Mouse (Mus musculus) stomach, postnatal 0 days (tissue): ENCODE results near the gene Tmem128.

Experiments used
- CTCF ChIP-seq: IDR thresholded peaks from 2 replicates; pipeline ENCODE4 v1.5.1; 2016; ENCODE audit warnings: antibody characterized with exemption, low read depth, mild to moderate bottlenecking, moderate library complexity
- EP300 ChIP-seq: optimal IDR thresholded peaks from 2 replicates; pipeline ENCODE3; 2016; ENCODE audit warnings: antibody characterized with exemption

DNA sequence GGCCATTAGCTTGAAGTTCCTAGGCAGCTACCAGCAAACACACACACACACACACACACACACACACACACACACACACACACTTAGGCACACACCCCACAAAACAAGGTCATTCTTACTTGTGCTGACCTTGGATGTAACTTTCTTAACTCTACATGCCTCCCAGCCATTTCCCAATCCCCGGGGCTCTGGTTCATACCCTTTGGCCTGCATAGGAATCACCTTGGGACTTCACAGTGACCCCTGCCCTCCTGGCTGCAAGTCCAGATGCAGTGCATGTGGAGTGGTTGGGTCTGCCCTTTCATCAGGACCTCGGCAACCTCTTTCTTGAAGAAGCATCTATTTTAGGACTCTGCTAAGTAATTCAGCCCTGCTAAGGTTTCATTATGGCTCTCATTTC is 45.3 kb downstream of the Tmem128 start:
- TF ChIP-seq CTCF (no peak), EP300 (no peak)
